Mouse (Mus musculus) adrenal gland, postnatal 10 days (tissue): ENCODE measurements around the gene Ntn4. TPM values are rescaled to one million over a fixed set of nuclear protein-coding genes. Genes with fewer than 3 reads are reported as not detected.

Experiments
- DNase-seq: peaks from one replicate; pipeline ENCODE4 v3.0.0; 2021; ENCODE audit warnings: mixed read lengths
- total RNA-seq, 2 experiments: library from RNA; stranded (reverse); gene quantifications; 2 replicates each; pipeline ENCODE4 v1.2.3; 2021

The Ntn4 gene
- total RNA-seq, 2 experiments from 2014 or later: 7.1 to 9.5 TPM

GRCm38 (mm10) chr10:93730514-93730913 is 90.0 kb downstream of the Ntn4 start:
- no peak for DNase-seq

GRCm38 (mm10) chr10:93731248-93731691 is 90.8 kb downstream of the Ntn4 start:
- DNase-seq: no peak

- DNase-seq: peak; percentile 70
Observed at GRCm38 (mm10) chr10:93736114-93736645, 95.7 kb downstream of the Ntn4 start.

- no peak for DNase-seq
Observed at GRCm38 (mm10) chr10:93737080-93737479, 96.6 kb downstream of the Ntn4 start.

- DNase-seq: no peak
Observed at GRCm38 (mm10) chr10:93741446-93742096, 101.1 kb downstream of the Ntn4 start.

- no peak for DNase-seq
Observed at GRCm38 (mm10) chr10:93742097-93742446, 101.6 kb downstream of the Ntn4 start.

- no peak for DNase-seq
Observed at GRCm38 (mm10) chr10:93742598-93742997, 102.1 kb downstream of the Ntn4 start.

- no peak for DNase-seq
Observed at GRCm38 (mm10) chr10:93749267-93750192, 109.0 kb downstream of the Ntn4 start.

GRCm38 (mm10) chr10:93751302-93751701 is 110.8 kb downstream of the Ntn4 start:
- no peak for DNase-seq

GRCm38 (mm10) chr10:93753711-93754391 is 113.4 kb downstream of the Ntn4 start:
- DNase-seq: no peak

- no peak for DNase-seq
Observed at GRCm38 (mm10) chr10:93756211-93756610, 115.7 kb downstream of the Ntn4 start.

- DNase-seq: no peak
Observed at GRCm38 (mm10) chr10:93759644-93760043, 119.2 kb downstream of the Ntn4 start.

GRCm38 (mm10) chr10:93760429-93760828 is 119.9 kb downstream of the Ntn4 start:
- no peak for DNase-seq

GRCm38 (mm10) chr10:93763074-93763473 is 122.6 kb downstream of the Ntn4 start:
- DNase-seq: peak; percentile 54

- DNase-seq: no peak
Observed at GRCm38 (mm10) chr10:93766221-93766620, 125.7 kb downstream of the Ntn4 start.

- no peak for DNase-seq
Observed at GRCm38 (mm10) chr10:93767245-93767644, 126.8 kb downstream of the Ntn4 start.

GRCm38 (mm10) chr10:93768222-93768621 is 127.7 kb downstream of the Ntn4 start:
- DNase-seq: no peak

- DNase-seq: no peak
Observed at GRCm38 (mm10) chr10:93771931-93772465, 131.5 kb downstream of the Ntn4 start.

GRCm38 (mm10) chr10:93772492-93772891 is 132.0 kb downstream of the Ntn4 start:
- no peak for DNase-seq

- DNase-seq: no peak
Observed at GRCm38 (mm10) chr10:93776731-93777151, 136.3 kb downstream of the Ntn4 start.

- DNase-seq: peak; percentile 84
Observed at GRCm38 (mm10) chr10:93777372-93777771, 136.9 kb downstream of the Ntn4 start.
